Mouse (Mus musculus) midbrain, embryonic 11.5 days (tissue): ENCODE data around the gene Mettl6. TPM values are rescaled to one million over a fixed set of nuclear protein-coding genes. Genes with fewer than 3 reads are reported as not detected.

Experiments
- ATAC-seq: fragments of 200-750 bp; cut with Nextera tagmentation; 2 replicates; pipeline ENCODE4 v1.8.0; 2017; ENCODE audit warnings: moderate TSS enrichment, moderate library complexity; ENCODE audit not compliant: low FRiP score
- DNase-seq: peaks from one replicate; pipeline ENCODE4 v3.0.0; 2015; ENCODE audit warnings: low spot score; ENCODE audit errors: missing footprints
- H3K27ac ChIP-seq: fragments of 300-500 bp; sonication (generic); 2 replicates; pipeline ENCODE4 v1.5.1; 2014; ENCODE audit warnings: low read depth, low read length
- H3K27me3 ChIP-seq: fragments of 300-500 bp; sonication (generic); 2 replicates; pipeline ENCODE4 v1.6.1; 2014; ENCODE audit warnings: mild to moderate bottlenecking, low read length, moderate library complexity, mixed read lengths; ENCODE audit not compliant: control insufficient read depth, insufficient read depth
- H3K36me3 ChIP-seq: fragments of 300-500 bp; sonication (generic); 2 replicates; pipeline ENCODE4 v1.6.1; 2014; ENCODE audit warnings: mild to moderate bottlenecking, low read length, moderate library complexity, mixed read lengths; ENCODE audit not compliant: control insufficient read depth, insufficient read depth
- H3K4me1 ChIP-seq: fragments of 300-500 bp; sonication (generic); 2 replicates; pipeline ENCODE4 v1.6.1; 2014; ENCODE audit warnings: low read length; ENCODE audit not compliant: control insufficient read depth, insufficient read depth
- H3K4me2 ChIP-seq: fragments of 300-500 bp; sonication (generic); 2 replicates; pipeline ENCODE4 v1.6.1; 2014; ENCODE audit warnings: mild to moderate bottlenecking, moderate library complexity
- H3K4me3 ChIP-seq: fragments of 300-500 bp; sonication (generic); 2 replicates; pipeline ENCODE4 v1.5.1; 2014; ENCODE audit warnings: low read depth, low read length
- H3K9ac ChIP-seq: fragments of 300-500 bp; sonication (generic); 2 replicates; pipeline ENCODE4 v1.6.1; 2014; ENCODE audit warnings: low read length
- H3K9me3 ChIP-seq: fragments of 300-500 bp; sonication (generic); 2 replicates; pipeline ENCODE4 v1.6.1; 2016; ENCODE audit warnings: low read length; ENCODE audit not compliant: control insufficient read depth
- WGBS: fragments of 180-500 bp; shearing (Covaris S2); extraction: QIAGEN DNeasy Blood & Tissue Kit; methylation state at CpG from one replicate; pipeline ENCODE4 v1.1.7; 2014; 5-methylcytosine and 5-hydroxymethylcytosine counted together
- polyA plus RNA-seq: library from polyadenylated mRNA; unstranded; fragments of >200 nt; fragmentation: Nextera tagmentation; extraction: Ambion mirVana; gene quantifications from 2 replicates; pipeline ENCODE4 v1.2.1, GENCODE M21; 2014

Mettl6 gene
- polyA plus RNA-seq, 1 experiment from 2014 or later, result 93.2 TPM

DNA sequence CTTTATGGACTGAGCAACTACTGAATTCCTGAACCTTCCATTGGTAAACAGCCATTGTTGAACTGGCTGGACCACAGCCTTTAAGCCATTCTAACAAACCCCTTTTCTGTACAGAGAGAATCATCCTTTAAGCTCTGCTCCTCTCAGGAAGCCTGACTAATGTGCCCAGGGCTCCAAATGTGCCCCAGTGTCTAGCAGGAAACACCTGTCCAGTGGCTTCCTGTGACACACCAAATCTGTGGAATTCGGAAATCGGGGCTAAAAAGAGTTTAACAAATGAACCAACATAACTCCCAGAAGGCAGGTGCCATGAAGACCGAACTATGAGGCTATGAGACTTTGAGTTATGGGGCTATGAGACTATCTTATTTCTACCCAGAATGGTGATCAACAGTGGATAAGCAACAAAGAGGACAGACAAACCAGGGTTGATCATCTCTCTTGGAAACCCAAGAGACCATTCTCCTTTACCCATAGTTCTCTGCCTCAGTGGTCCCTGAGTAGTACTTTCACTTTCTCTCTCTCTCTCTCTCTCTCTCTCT lies 63.0 kb downstream of the Mettl6 start:
- WGBS, result 88% methylated on average over 3 of the region's 3 CpGs
- Histone ChIP-seq H3K4me1 (no peaks in the 10 kb centered on the region; the same call in 1 of the 2 replicates), H3K9ac (no peak overlapping the region), H3K27me3 (peaks cover 5% of the 10 kb centered on the region), H3K4me3 (no peak overlapping the region), H3K9me3 (no peaks in the 10 kb centered on the region), H3K27ac (no peak overlapping the region), H3K36me3 (no peaks in the 10 kb centered on the region), H3K4me2 (no peak overlapping the region)
- ATAC-seq, result no peak
- DNase-seq, result no peak

DNA sequence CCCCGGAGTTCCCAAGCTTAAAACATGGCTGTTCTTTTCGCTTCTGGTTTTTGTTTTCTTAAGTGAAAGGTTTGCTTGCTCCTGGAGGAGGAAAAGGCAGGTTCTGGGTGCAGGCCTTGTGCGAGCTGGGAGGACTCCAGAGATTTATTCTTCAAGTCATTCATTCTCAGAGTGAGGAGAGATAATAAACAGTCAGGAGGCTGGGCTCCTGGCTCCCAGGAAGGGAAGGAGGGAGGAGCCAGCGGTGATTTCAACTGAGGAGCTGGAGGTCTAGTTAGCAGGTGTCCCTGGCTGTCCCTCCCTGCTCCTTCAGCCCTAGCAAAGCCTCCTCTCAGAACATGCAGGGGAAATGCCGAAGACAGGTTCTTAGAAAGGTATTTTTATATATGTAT lies 65.8 kb downstream of the Mettl6 start:
- H3K4me2 ChIP-seq, result no peak overlapping the region
- no peak overlapping the region for H3K9ac ChIP-seq
- ATAC-seq, result no peak
- no peak overlapping the region for H3K27ac ChIP-seq
- no peaks in the 10 kb centered on the region; the same call in none of the 2 replicates for H3K9me3 ChIP-seq
- H3K27me3 ChIP-seq, result no peaks in the 10 kb centered on the region
- H3K36me3 ChIP-seq, result no peaks in the 10 kb centered on the region
- H3K4me3 ChIP-seq, result no peak overlapping the region
- peak; percentile 66 for DNase-seq
- H3K4me1 ChIP-seq, result no peaks in the 10 kb centered on the region
- 64% methylated on average over 5 of the region's 5 CpGs for WGBS

DNA sequence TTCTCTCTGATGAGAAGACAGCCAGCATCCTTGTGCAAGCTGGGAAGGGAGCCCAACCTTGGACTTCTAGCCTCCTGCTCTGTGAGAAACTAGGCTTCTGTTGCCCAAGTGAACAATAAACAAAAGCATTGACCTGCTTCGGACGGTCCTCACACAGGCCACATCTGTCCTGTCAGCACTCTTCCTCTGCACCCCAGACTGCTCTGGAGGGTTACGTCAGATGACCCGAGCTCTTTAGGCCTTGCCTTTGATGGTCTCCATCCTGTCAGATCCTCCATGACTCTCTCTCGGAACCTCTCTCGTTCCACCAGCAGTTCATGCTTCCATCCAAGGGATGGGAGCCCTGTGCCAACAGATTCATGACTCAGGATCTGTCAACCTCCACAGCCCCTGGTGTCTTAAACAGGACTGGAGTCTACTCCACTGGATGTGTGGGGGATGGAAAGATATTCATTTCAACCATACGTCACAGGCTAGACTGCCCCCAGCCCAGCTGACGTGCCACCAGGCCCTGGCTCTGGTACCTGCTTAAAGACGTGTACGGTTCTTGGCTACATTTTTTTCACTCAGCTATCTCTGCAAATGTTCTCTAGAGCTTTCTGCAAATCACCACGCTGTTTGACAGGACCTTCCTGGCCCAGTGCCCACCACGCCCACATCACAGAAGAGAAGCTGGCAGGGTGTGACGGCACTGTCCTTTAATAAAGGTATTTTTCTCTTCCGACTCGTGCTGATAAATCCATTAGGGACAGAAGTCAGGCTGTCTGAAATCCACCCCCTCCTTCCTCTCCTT lies 66.4 kb downstream of the Mettl6 start:
- 86% methylated on average over 15 of the region's 15 CpGs for WGBS
- H3K4me3 ChIP-seq, result no peak overlapping the region
- H3K4me2 ChIP-seq, result no peak overlapping the region
- ATAC-seq (no peak), DNase-seq (no peak)
- peaks cover 4% of the 10 kb centered on the region; the same call in 1 of the 2 replicates for H3K4me1 ChIP-seq
- no peaks in the 10 kb centered on the region for H3K36me3 ChIP-seq
- no peak overlapping the region for H3K9ac ChIP-seq
- H3K27me3 ChIP-seq, result no peaks in the 10 kb centered on the region
- H3K9me3 ChIP-seq, result no peaks in the 10 kb centered on the region; the same call in none of the 2 replicates
- no peak overlapping the region for H3K27ac ChIP-seq

Other genes with a start within 250 kb of the Mettl6 start
- gene Phf7, start 243.7 kb downstream of the Mettl6 start, polyA plus RNA-seq, result 12.5 and 14.3 TPM in 2 replicates
- gene Bap1, start 243.6 kb downstream of the Mettl6 start, polyA plus RNA-seq, result 95.7 and 95.9 TPM in 2 replicates
- 8.7 TPM in 2 replicates for gene Dnah1, start 171.1 kb downstream of the Mettl6 start, polyA plus RNA-seq
- gene Capn7, start 158.4 kb downstream of the Mettl6 start, polyA plus RNA-seq, result 45.5 and 48.6 TPM in 2 replicates
- gene Sh3bp5, start 59.0 kb downstream of the Mettl6 start, polyA plus RNA-seq, result 15.3 and 15.8 TPM in 2 replicates
- 15.9 and 16.2 TPM in 2 replicates for gene Eaf1, start 641 bp downstream of the Mettl6 start, polyA plus RNA-seq
- gene Colq, start 96.3 kb upstream of the Mettl6 start, polyA plus RNA-seq, result 0.04 TPM in 1 of 2 replicates, not detected in the other
- gene Gm49387, start 145.8 kb upstream of the Mettl6 start, polyA plus RNA-seq, result 1.3 TPM in 1 of 2 replicates, not detected in the other
- 15.8 and 16.7 TPM in 2 replicates for gene Btd, start 146.0 kb upstream of the Mettl6 start, polyA plus RNA-seq
- gene Hacl1, start 146.2 kb upstream of the Mettl6 start, polyA plus RNA-seq, result 9.6 and 10.9 TPM in 2 replicates